Mouse (Mus musculus): ENCODE measurements around the gene Gm29776. TPM values are rescaled to one million over a fixed set of nuclear protein-coding genes. Genes with fewer than 3 reads are reported as not detected.
A peak's percentile ranks its signal among the peaks of the same experiment; 100 is the strongest.

Gm29776 gene
- total and polyA plus RNA-seq, 2 experiments from 2014 or later: 0.06 to 0.14 TPM

GRCm38 (mm10) chr14:54678657-54679304, 19.9 kb downstream of the Gm29776 start:
- Histone ChIP-seq H3K4me1 (ENCODE audit: insufficient read depth) (no peaks in the 10 kb centered on the region), H3K36me3 (ENCODE audit: insufficient read depth) (peaks cover 54% of the 10 kb centered on the region), H3K27ac (ENCODE audit: low read depth, low read length) (no peak overlapping the region), H3K9ac (no peak overlapping the region), H3K27me3 (ENCODE audit: insufficient read depth, low read length) (no peaks in the 10 kb centered on the region), H3K9me3 (ENCODE audit: low read length) (no peaks in the 10 kb centered on the region), H3K4me2 (ENCODE audit: low read depth) (no peak overlapping the region), H3K4me3 (ENCODE audit: low read depth, low read length) (no peak overlapping the region)
- DNase-seq (no peak), ATAC-seq (no peak)
- no peak for TF ChIP-seq CTCF (IDR thresholded peaks at IDR 0.05; ENCODE audit: low read depth)
- WGBS: 89% methylated on average over 16 of the region's 16 CpGs

GRCm38 (mm10) chr14:54676290-54676689, 22.3 kb downstream of the Gm29776 start:
- TF ChIP-seq CTCF (IDR thresholded peaks at IDR 0.05; ENCODE audit: low read depth): no peak
- Histone ChIP-seq H3K4me3 (ENCODE audit: low read depth, low read length) (no peak overlapping the region), H3K9ac (no peak overlapping the region), H3K27ac (ENCODE audit: low read depth, low read length) (no peak overlapping the region), H3K4me1 (ENCODE audit: insufficient read depth) (no peaks in the 10 kb centered on the region), H3K4me2 (ENCODE audit: low read depth) (no peak overlapping the region), H3K36me3 (ENCODE audit: insufficient read depth) (peaks cover 61% of the 10 kb centered on the region), H3K9me3 (ENCODE audit: low read length) (no peaks in the 10 kb centered on the region), H3K27me3 (ENCODE audit: insufficient read depth, low read length) (no peaks in the 10 kb centered on the region)
- ATAC-seq (no peak), DNase-seq (no peak)
- WGBS: 86% methylated on average over 5 of the region's 5 CpGs

GRCm38 (mm10) chr14:54674317-54674716, 24.3 kb downstream of the Gm29776 start:
- TF ChIP-seq CTCF (IDR thresholded peaks at IDR 0.05; ENCODE audit: low read depth): no peak
- DNase-seq: no peak
- Histone ChIP-seq H3K9me3 (ENCODE audit: low read length) (no peaks in the 10 kb centered on the region), H3K27ac (ENCODE audit: low read depth, low read length) (no peak overlapping the region), H3K4me3 (ENCODE audit: low read depth, low read length) (no peak overlapping the region), H3K9ac (no peak overlapping the region), H3K27me3 (ENCODE audit: insufficient read depth, low read length) (no peaks in the 10 kb centered on the region), H3K4me2 (ENCODE audit: low read depth) (no peak overlapping the region), H3K36me3 (ENCODE audit: insufficient read depth) (peaks cover 62% of the 10 kb centered on the region), H3K4me1 (ENCODE audit: insufficient read depth) (no peaks in the 10 kb centered on the region)
- ATAC-seq: no peak
- WGBS: 72% methylated on average over 2 of the region's 2 CpGs

- no peak overlapping the region for H3K9ac ChIP-seq
- ATAC-seq: no peak
- H3K4me1 ChIP-seq (ENCODE audit: insufficient read depth): no peaks in the 10 kb centered on the region
- H3K36me3 ChIP-seq (ENCODE audit: insufficient read depth): peaks cover 59% of the 10 kb centered on the region
- WGBS: 77% methylated on average over 4 of the region's 4 CpGs
- TF ChIP-seq CTCF (IDR thresholded peaks at IDR 0.05; ENCODE audit: low read depth): peak; percentile 57
- H3K4me2 ChIP-seq (ENCODE audit: low read depth): no peak overlapping the region
- no peaks in the 10 kb centered on the region for H3K9me3 ChIP-seq (ENCODE audit: low read length)
- DNase-seq: peak; percentile 18
- H3K27me3 ChIP-seq (ENCODE audit: insufficient read depth, low read length): no peaks in the 10 kb centered on the region
- H3K4me3 ChIP-seq (ENCODE audit: low read depth, low read length): no peak overlapping the region
- H3K27ac ChIP-seq (ENCODE audit: low read depth, low read length): no peak overlapping the region
Measured at GRCm38 (mm10) chr14:54669381-54669780, 29.3 kb downstream of the Gm29776 start.

- TF ChIP-seq CTCF (IDR thresholded peaks at IDR 0.05; ENCODE audit: low read depth): no peak
- Histone ChIP-seq H3K9me3 (ENCODE audit: low read length) (no peaks in the 10 kb centered on the region), H3K4me2 (ENCODE audit: low read depth) (no peak overlapping the region), H3K27ac (ENCODE audit: low read depth, low read length) (no peak overlapping the region), H3K36me3 (ENCODE audit: insufficient read depth) (peaks cover 83% of the 10 kb centered on the region), H3K4me1 (ENCODE audit: insufficient read depth) (no peaks in the 10 kb centered on the region), H3K4me3 (ENCODE audit: low read depth, low read length) (no peak overlapping the region), H3K27me3 (ENCODE audit: insufficient read depth, low read length) (no peaks in the 10 kb centered on the region), H3K9ac (no peak overlapping the region)
- ATAC-seq (no peak), DNase-seq (no peak)
- WGBS: 95% methylated on average over 10 of the region's 10 CpGs
Measured at GRCm38 (mm10) chr14:54664477-54665222, 34.0 kb downstream of the Gm29776 start.

GRCm38 (mm10) chr14:54660009-54660408, 38.6 kb downstream of the Gm29776 start:
- ATAC-seq (no peak), DNase-seq (no peak)
- Histone ChIP-seq H3K9me3 (ENCODE audit: low read length) (no peaks in the 10 kb centered on the region), H3K4me2 (ENCODE audit: low read depth) (no peak overlapping the region), H3K36me3 (ENCODE audit: insufficient read depth) (peaks cover 82% of the 10 kb centered on the region), H3K9ac (no peak overlapping the region), H3K4me1 (ENCODE audit: insufficient read depth) (no peaks in the 10 kb centered on the region), H3K4me3 (ENCODE audit: low read depth, low read length) (no peak overlapping the region), H3K27ac (ENCODE audit: low read depth, low read length) (no peak overlapping the region), H3K27me3 (ENCODE audit: insufficient read depth, low read length) (no peaks in the 10 kb centered on the region)
- no peak for TF ChIP-seq CTCF (IDR thresholded peaks at IDR 0.05; ENCODE audit: low read depth)
- WGBS: 89% methylated on average over 2 of the region's 2 CpGs

GRCm38 (mm10) chr14:54653496-54653895, 45.1 kb downstream of the Gm29776 start:
- Histone ChIP-seq H3K27ac (ENCODE audit: low read depth, low read length) (peak overlapping the region; percentile 93), H3K4me1 (ENCODE audit: insufficient read depth) (peaks cover 16% of the 10 kb centered on the region), H3K4me2 (ENCODE audit: low read depth) (peak overlapping the region; percentile 67), H3K9ac (peak overlapping the region; percentile 85), H3K36me3 (ENCODE audit: insufficient read depth) (peaks cover 50% of the 10 kb centered on the region), H3K4me3 (ENCODE audit: low read depth, low read length) (peak overlapping the region; percentile 87), H3K27me3 (ENCODE audit: insufficient read depth, low read length) (no peaks in the 10 kb centered on the region), H3K9me3 (ENCODE audit: low read length) (no peaks in the 10 kb centered on the region)
- ATAC-seq: peak; percentile 92
- DNase-seq: peak; percentile 89
- 0% methylated on average over 12 of the region's 12 CpGs for WGBS
- peak; percentile 10; the same call in 1 of the 2 replicates for TF ChIP-seq CTCF (IDR thresholded peaks at IDR 0.05; ENCODE audit: low read depth)

All from forebrain, postnatal 0 days (tissue).